Mouse (Mus musculus): Measurements from ENCODE around the gene Cuzd1. TPM values are rescaled to one million over a fixed set of nuclear protein-coding genes. Genes with fewer than 3 reads are reported as not detected.
A peak's percentile ranks its signal among the peaks of the same experiment; 100 is the strongest.

Cuzd1 gene
- total RNA-seq (2021): not detected
- long read RNA-seq, experiment 1: 0 reads
- long read RNA-seq, experiment 2: 0 reads

GRCm38 (mm10) chr7:131322192-131322591 is at the start of gene Cuzd1:
Gene Cuzd1, minus strand, starts transcription at chr7:131322292.
- intact Hi-C loops (cut with DNase I; ENCODE audit: low total_unique reads): no loop called here
- peak; percentile 13 for DNase-seq

GRCm38 (mm10) chr7:131371470-131371860 is 49.4 kb upstream of the Cuzd1 start:
- no peak for DNase-seq
- intact Hi-C loops (cut with DNase I; ENCODE audit: low total_unique reads): no loop called here

GRCm38 (mm10) chr7:131370648-131371469 is 48.8 kb upstream of the Cuzd1 start, which contains the start of gene Pstk:
Gene Pstk, plus strand, starts transcription at chr7:131371141.
- intact Hi-C loops (cut with DNase I; ENCODE audit: low total_unique reads): no loop called here
- peak; percentile 90 for DNase-seq

- no peak for DNase-seq
- intact Hi-C loops (cut with DNase I; ENCODE audit: low total_unique reads): no loop called here
Observed at GRCm38 (mm10) chr7:131364131-131364530, 42.0 kb upstream of the Cuzd1 start.

- peak; percentile 96 for DNase-seq
- intact Hi-C loops (cut with DNase I; ENCODE audit: low total_unique reads): no loop called here
Observed at GRCm38 (mm10) chr7:131362615-131363300, 40.7 kb upstream of the Cuzd1 start, which contains the start of gene 2310057M21Rik. Gene 2310057M21Rik, minus strand, starts transcription at chr7:131362759.

- intact Hi-C loops (cut with DNase I; ENCODE audit: low total_unique reads): no loop called here
- DNase-seq: no peak
Observed at GRCm38 (mm10) chr7:131362269-131362614, 40.1 kb upstream of the Cuzd1 start.

- no peak for DNase-seq
- intact Hi-C loops (cut with DNase I; ENCODE audit: low total_unique reads): no loop called here
Observed at GRCm38 (mm10) chr7:131356105-131356504, 34.0 kb upstream of the Cuzd1 start.

GRCm38 (mm10) chr7:131345856-131346541 is 23.9 kb upstream of the Cuzd1 start:
- intact Hi-C loops (cut with DNase I; ENCODE audit: low total_unique reads): no loop called here
- no peak for DNase-seq

- intact Hi-C loops (cut with DNase I; ENCODE audit: low total_unique reads): no loop called here
- no peak for DNase-seq
Observed at GRCm38 (mm10) chr7:131337502-131338068, 15.5 kb upstream of the Cuzd1 start.

GRCm38 (mm10) chr7:131333564-131333963 is 11.5 kb upstream of the Cuzd1 start, which contains the start of gene Fam24a:
Gene Fam24a, plus strand, starts transcription at chr7:131333864.
- DNase-seq: no peak
- intact Hi-C loops (cut with DNase I; ENCODE audit: low total_unique reads): no loop called here

- DNase-seq: no peak
- intact Hi-C loops (cut with DNase I; ENCODE audit: low total_unique reads): no loop called here
Observed at GRCm38 (mm10) chr7:131331688-131332087, 9.6 kb upstream of the Cuzd1 start.

- intact Hi-C loops (cut with DNase I; ENCODE audit: low total_unique reads): no loop called here
- no peak for DNase-seq
Observed at GRCm38 (mm10) chr7:131329416-131329815, 7.3 kb upstream of the Cuzd1 start, which contains the start of gene Fam24b. Gene Fam24b, minus strand, starts transcription at chr7:131329516.

- DNase-seq: no peak
- intact Hi-C loops (cut with DNase I; ENCODE audit: low total_unique reads): no loop called here
Observed at GRCm38 (mm10) chr7:131327054-131327453, 5.0 kb upstream of the Cuzd1 start.

GRCm38 (mm10) chr7:131318340-131318739 is 3.8 kb downstream of the Cuzd1 start:
- no peak for DNase-seq
- intact Hi-C loops (cut with DNase I; ENCODE audit: low total_unique reads): no loop called here

- intact Hi-C loops (cut with DNase I; ENCODE audit: low total_unique reads): no loop called here
- no peak for DNase-seq
Observed at GRCm38 (mm10) chr7:131317587-131317986, 4.5 kb downstream of the Cuzd1 start.

GRCm38 (mm10) chr7:131314493-131314892 is 7.6 kb downstream of the Cuzd1 start:
- DNase-seq: no peak
- intact Hi-C loops (cut with DNase I; ENCODE audit: low total_unique reads): no loop called here

GRCm38 (mm10) chr7:131306733-131307132 is 15.4 kb downstream of the Cuzd1 start:
- intact Hi-C loops (cut with DNase I; ENCODE audit: low total_unique reads): no loop called here
- DNase-seq: no peak

- intact Hi-C loops (cut with DNase I; ENCODE audit: low total_unique reads): no loop called here
- no peak for DNase-seq
Observed at GRCm38 (mm10) chr7:131303340-131303739, 18.8 kb downstream of the Cuzd1 start.

- no peak for DNase-seq
- intact Hi-C loops (cut with DNase I; ENCODE audit: low total_unique reads): no loop called here
Observed at GRCm38 (mm10) chr7:131297151-131297550, 24.9 kb downstream of the Cuzd1 start.

GRCm38 (mm10) chr7:131265851-131266250 is 56.2 kb downstream of the Cuzd1 start:
- intact Hi-C loops (cut with DNase I; ENCODE audit: low total_unique reads): no loop called here
- no peak for DNase-seq
